Mouse (Mus musculus) erythroid progenitor cell, adult 5-6 weeks (primary cell): ENCODE results near the gene Mfsd4b1. TPM values are rescaled to one million over a fixed set of nuclear protein-coding genes. Genes with fewer than 3 reads are reported as not detected.

Experiments used
- ATAC-seq: replicated peaks from 2 replicates; pipeline ENCODE4 v1.8.0; 2016; ENCODE audit warnings: moderate number of reproducible peaks, mild to moderate bottlenecking, moderate TSS enrichment, inconsistent platforms; ENCODE audit not compliant: poor library complexity, low FRiP score, severe bottlenecking
- total RNA-seq, 2 experiments: library from RNA; stranded (forward) in 1 of 2; stranded (reverse) in 1 of 2; fragments of 150-400 nt in 1 of 2; fragments of 186-747, 209-891 nt in 1 of 2; gene quantifications; 2 replicates each; pipeline versions ENCODE4 v1.2.3 to v1.2.4; 2015 to 2017; ENCODE audit warnings: low replicate concordance in 2 of 2

Gene Mfsd4b1
- total RNA-seq, 2 experiments from 2014 or later = not detected

- ATAC-seq = no peak
These were observed 49.3 kb downstream of the Mfsd4b1 start for GRCm38 (mm10) chr10:39975771-39976170.

- no peak for ATAC-seq
These were observed 50.1 kb downstream of the Mfsd4b1 start for GRCm38 (mm10) chr10:39974982-39975381.

GRCm38 (mm10) chr10:39967512-39967911 lies 57.6 kb downstream of the Mfsd4b1 start:
- no peak for ATAC-seq

GRCm38 (mm10) chr10:39961906-39962305 lies 63.2 kb downstream of the Mfsd4b1 start:
- no peak for ATAC-seq

- no peak for ATAC-seq
These were observed 64.6 kb downstream of the Mfsd4b1 start for GRCm38 (mm10) chr10:39960441-39960822.

GRCm38 (mm10) chr10:39959761-39960440 lies 65.2 kb downstream of the Mfsd4b1 start, which contains the start of gene Mfsd4b3:
Mfsd4b3 (minus strand) TSS chr10:39960153.
- ATAC-seq = peak; percentile 91

- ATAC-seq = no peak
These were observed 66.8 kb downstream of the Mfsd4b1 start for GRCm38 (mm10) chr10:39958266-39958665.

- ATAC-seq = no peak
These were observed 68.7 kb downstream of the Mfsd4b1 start for GRCm38 (mm10) chr10:39956340-39956878.

- no peak for ATAC-seq
These were observed 69.9 kb downstream of the Mfsd4b1 start for GRCm38 (mm10) chr10:39955163-39955562.

Other genes with a start within 250 kb of the Mfsd4b1 start
- 1.8 TPM in 1 of 2 replicates, not detected in the other for gene Mfsd4b4, start 126.0 kb downstream of the Mfsd4b1 start, total RNA-seq (2015; ENCODE audit: low replicate concordance)
- gene Mfsd4b4, start 126.0 kb downstream of the Mfsd4b1 start, total RNA-seq (2017; ENCODE audit: low replicate concordance) = 0.23 TPM in 1 of 2 replicates, not detected in the other
- not detected in 2 replicates for gene Mfsd4b2, start 98.3 kb downstream of the Mfsd4b1 start, total RNA-seq (2015; ENCODE audit: low replicate concordance)
- not detected in 2 replicates for gene Mfsd4b2, start 98.3 kb downstream of the Mfsd4b1 start, total RNA-seq (2017; ENCODE audit: low replicate concordance)
- gene Mfsd4b3, start 65.1 kb downstream of the Mfsd4b1 start, total RNA-seq (2015; ENCODE audit: low replicate concordance) = not detected in 2 replicates
- gene Mfsd4b3, start 65.1 kb downstream of the Mfsd4b1 start, total RNA-seq (2017; ENCODE audit: low replicate concordance) = not detected in 2 replicates
- not detected in 2 replicates for gene Mfsd4b5, start 38.6 kb downstream of the Mfsd4b1 start, total RNA-seq (2015; ENCODE audit: low replicate concordance)
- not detected in 2 replicates for gene Mfsd4b5, start 38.6 kb downstream of the Mfsd4b1 start, total RNA-seq (2017; ENCODE audit: low replicate concordance)
- gene Slc16a10, start 117.0 kb upstream of the Mfsd4b1 start, total RNA-seq (2015; ENCODE audit: low replicate concordance) = 431 and 444 TPM in 2 replicates
- gene Slc16a10, start 117.0 kb upstream of the Mfsd4b1 start, total RNA-seq (2017; ENCODE audit: low replicate concordance) = 329 and 368 TPM in 2 replicates
- gene Rpf2, start 221.8 kb upstream of the Mfsd4b1 start, total RNA-seq (2015; ENCODE audit: low replicate concordance) = 13.0 and 15.5 TPM in 2 replicates
- 18.4 and 19.4 TPM in 2 replicates for gene Rpf2, start 221.8 kb upstream of the Mfsd4b1 start, total RNA-seq (2017; ENCODE audit: low replicate concordance)
- gene Gtf3c6, start 232.8 kb upstream of the Mfsd4b1 start, total RNA-seq (2015; ENCODE audit: low replicate concordance) = 14.3 and 19.8 TPM in 2 replicates
- gene Gtf3c6, start 232.8 kb upstream of the Mfsd4b1 start, total RNA-seq (2017; ENCODE audit: low replicate concordance) = 7.4 and 38.7 TPM in 2 replicates